Mouse (Mus musculus) frontal cortex, postnatal 14 days (tissue): ENCODE measurements around the gene Hdhd3.
"Not testable (repeated sequence)": the region's sequence is repeated elsewhere in the genome, so short reads cannot be mapped to it uniquely, and the experiment has no call there.

Experiments used
- DNase-seq, 2 experiments: peaks; one replicate each; pipeline ENCODE4 v3.0.0; 2022; ENCODE audit warnings: low spot score in 2 of 2

Gene Hdhd3

DNA sequence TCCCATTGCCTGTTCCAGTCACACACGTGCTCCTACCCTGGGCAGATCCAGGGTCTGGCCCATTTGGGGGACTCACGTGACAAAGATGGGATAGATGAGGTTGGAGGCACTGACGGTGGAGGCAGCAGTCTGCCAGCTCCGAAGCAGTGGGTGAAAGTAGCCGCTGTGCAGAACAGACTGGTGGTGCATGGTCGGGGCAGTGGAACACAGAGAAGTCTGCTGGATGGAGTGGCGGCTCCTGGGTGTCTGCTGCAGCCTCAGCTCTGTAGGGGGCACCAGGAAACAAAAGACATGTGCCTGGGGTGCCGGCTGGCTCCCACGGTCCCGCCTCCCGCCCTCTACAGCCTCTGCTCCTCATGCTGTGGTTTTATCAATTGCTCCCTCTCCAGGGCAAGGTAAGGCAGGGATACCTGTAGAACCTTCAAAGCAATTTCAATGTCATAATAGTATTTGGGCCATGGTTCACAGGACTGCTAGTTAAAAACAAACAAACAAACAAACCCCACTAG is 10.8 kb upstream of the Hdhd3 start:
- no peak for DNase-seq

GRCm38 (mm10) chr4:62509946-62510345 is 6.7 kb upstream of the Hdhd3 start:
- DNase-seq, result no peak

DNA sequence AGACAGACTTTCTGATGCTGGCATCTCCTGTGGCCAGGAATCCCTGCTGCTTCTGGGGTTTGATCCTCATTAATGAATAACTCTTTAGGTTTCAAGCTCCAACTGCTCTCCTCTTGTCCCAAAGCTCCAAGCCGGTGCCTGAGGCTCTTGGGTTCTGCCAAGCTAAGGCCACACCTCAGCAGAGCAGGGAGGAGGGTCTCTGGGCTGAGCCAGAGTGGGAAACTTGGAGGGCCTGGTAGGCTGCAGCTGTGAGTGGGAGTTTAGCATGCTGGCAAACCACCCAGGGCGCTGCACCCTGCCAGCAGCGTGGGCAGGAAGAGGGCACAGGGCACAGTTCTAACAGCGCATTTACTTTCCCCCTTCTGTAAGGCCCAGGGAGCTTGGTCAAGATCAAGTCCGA is 5.6 kb upstream of the Hdhd3 start:
- DNase-seq, result no peak

GRCm38 (mm10) chr4:62506798-62507197 is 3.5 kb upstream of the Hdhd3 start:
- DNase-seq, result no peak

DNA sequence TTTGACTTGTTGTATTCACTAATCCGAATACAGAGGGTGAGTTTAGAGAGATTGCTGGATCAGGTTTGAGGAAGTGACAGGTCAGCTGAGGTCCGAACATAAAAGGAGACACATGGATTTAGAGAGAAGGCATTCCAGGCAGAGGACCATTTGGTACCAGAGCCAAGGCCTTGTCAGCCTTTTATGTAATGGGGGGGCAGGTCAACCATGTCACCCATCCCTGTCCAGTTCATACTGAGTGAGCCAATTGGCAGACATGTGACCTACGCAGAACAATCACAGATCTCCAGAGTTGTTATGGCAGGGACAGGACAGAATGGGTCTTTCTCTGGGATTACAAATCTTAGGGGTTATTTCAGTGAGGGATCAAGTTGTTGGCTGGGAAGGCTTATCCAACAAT is 2.7 kb upstream of the Hdhd3 start:
- no peak for DNase-seq

- DNase-seq, result no peak
These were observed 298 bp downstream of the Hdhd3 start for GRCm38 (mm10) chr4:62502969-62503368.

DNA sequence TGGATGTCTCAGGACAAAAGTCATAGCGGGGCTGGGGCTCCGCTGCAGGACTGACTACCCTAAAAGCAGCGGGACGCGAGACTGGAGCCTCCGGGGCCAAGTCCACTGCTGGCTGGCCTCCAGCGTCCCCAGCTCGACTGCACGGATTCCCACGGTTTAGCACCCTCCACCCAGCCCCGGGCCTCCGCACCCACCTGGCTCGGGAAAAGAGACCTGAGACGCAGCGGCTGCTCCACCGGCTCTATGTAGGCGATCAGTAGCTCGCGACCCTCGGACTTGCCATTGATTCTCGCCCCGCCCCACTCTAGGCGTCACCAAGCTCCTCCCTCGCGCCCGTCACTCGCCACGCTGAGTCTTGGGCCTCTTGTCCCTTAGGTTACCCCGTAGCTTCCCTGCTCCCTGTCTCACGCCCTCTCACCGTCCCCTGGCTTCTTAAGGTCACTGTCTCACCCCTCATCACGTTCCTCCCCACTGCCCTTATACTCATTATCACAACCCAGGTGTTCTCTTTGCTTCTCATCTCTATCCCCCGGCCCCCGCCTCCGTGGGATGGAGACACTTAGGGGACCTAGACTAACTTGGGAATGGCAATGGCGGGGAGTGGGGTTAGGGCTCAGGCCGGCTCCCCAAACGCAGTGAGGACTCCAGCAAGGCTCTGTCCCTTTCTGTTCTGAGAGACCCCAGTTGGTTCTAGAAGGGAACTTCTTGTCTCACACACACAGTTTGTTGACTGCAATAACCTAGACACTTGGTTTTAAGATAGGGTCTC is 1.1 kb downstream of the Hdhd3 start:
- peak; percentile 85 to 88 for DNase-seq

GRCm38 (mm10) chr4:62501534-62501933 is 1.7 kb downstream of the Hdhd3 start:
- no peak for DNase-seq

DNA sequence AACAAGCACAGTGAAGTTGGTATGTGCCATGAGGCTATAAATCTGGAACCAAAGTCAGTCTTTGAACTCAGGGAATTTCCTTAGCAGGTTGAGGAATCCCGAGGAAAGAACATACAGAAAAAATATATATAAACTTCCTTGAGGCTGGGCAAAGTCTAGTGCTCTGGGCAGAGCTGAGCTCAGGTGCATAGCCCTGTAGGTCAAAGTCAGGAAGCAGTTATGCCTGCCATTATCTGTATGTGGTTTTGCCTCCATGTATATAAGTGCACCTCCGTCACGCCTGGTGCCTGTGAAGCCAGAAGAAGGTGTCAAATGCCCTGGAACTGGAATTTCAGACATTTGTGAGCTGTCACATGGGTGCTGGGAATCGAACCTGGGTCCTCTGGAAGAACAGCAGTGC is 2.5 kb downstream of the Hdhd3 start:
- no peak for DNase-seq

- DNase-seq, result no peak
These were observed 6.5 kb downstream of the Hdhd3 start for GRCm38 (mm10) chr4:62496815-62497214.

- no peak for DNase-seq
These were observed 7.3 kb downstream of the Hdhd3 start for GRCm38 (mm10) chr4:62495946-62496345.

DNA sequence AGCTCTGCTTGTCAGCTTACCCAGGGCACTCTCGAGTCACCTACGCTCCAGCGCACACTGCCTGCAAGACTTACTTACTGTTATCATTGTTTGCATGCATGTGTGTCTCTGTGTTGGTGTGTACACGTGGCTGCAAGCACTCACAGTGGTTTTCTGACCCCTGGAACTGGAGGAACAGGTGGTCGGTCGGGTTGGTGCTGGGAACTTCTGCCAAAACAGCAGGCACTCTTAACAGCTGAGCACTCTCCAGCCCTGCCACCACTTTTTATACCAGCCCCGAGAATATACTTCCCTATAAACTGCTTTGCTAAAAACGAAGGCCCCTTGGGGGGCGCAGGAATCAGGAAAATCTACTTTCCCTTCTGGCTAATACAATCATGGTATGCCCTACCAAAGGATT is 9.0 kb downstream of the Hdhd3 start:
- no peak for DNase-seq

DNA sequence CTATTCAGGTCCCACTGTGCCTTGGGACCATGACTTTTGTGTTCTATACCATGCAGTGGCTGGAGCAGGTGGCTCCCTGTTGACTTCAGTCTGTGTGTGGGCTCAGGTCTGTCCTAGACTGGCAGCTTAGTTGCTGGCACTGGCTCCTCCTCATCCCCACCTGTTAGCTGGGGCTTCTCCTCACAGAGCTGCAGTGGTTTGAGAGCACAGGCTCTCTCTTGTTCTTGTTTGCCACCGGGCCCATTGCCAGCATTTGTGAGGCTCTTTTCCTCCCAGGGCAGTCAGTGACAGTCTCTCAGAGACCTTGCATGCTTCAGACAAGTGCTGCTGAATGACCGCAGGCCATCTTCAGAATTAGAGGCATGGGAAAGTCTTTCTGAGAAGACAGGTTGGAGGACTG is 10.6 kb downstream of the Hdhd3 start:
- DNase-seq, result no peak

DNA sequence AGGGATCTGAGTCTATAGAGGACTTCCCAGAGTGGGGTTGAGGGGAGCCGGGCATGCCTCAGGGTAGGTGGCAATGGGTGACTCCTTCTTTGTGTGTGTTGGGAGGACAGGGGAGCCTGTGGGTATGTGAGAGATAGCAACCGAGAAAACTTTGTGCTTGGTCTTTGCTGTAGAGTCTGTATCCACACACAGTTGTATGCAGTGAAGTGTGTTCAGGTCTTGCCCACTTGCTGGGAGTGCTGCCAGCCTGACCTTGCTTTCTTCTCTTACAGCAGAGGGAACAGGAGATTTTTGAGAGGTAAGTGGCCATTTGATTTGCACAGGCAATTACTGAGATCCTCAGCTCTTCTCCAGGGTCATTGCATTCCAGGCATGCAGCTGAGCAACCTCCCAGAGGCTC is 15.4 kb downstream of the Hdhd3 start:
- DNase-seq, result no peak

DNA sequence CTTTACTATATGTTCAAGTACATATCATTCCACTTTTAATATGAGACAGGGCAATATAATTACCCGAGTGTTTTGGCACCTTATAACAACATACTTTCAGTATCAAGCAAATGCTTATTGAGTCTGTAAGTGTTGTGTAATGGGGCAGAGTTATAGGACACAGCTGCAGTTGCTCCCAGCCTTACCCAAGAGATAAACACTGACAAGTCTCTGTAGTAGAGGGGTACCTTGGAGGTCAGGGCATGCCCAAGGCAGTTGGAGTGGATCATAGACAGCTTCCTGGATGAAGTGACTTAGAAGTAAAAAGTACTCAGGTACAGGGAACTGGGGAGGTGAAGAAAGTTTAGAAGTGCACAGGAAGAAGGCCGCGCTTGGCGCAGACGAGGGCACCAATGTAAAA is 16.1 kb downstream of the Hdhd3 start:
- no peak for DNase-seq

DNA sequence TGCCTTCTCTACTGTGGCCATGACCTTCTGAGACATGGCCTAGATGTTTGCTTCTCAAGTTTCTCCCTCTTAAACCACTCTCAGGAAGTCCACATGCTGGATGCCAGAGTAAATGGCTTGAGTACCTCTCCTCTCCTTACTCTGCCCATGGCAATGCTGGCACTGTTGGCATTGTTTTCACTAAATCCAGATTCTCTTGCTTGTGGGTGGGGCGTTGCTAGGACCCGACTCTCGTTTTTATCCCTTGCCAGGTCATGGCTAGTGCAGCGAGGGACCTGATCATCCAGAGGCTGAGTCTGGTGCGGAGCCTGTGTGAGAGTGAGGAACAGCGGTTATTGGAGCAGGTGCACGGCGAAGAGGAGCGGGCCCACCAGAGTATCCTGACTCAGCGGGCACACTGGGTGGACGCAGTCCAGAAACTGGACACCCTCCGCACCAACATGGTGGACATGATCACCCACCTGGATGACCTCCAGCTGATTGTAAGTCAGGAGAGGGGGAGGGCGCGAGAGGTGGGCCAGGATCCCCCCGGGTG is 17.0 kb downstream of the Hdhd3 start:
- DNase-seq, result no peak

- no peak for DNase-seq
These were observed 17.7 kb downstream of the Hdhd3 start for GRCm38 (mm10) chr4:62485450-62486161.

- DNase-seq, result no peak
These were observed 18.3 kb downstream of the Hdhd3 start for GRCm38 (mm10) chr4:62484928-62485327.

GRCm38 (mm10) chr4:62480709-62481605 is 22.3 kb downstream of the Hdhd3 start:
- no peak for DNase-seq

DNA sequence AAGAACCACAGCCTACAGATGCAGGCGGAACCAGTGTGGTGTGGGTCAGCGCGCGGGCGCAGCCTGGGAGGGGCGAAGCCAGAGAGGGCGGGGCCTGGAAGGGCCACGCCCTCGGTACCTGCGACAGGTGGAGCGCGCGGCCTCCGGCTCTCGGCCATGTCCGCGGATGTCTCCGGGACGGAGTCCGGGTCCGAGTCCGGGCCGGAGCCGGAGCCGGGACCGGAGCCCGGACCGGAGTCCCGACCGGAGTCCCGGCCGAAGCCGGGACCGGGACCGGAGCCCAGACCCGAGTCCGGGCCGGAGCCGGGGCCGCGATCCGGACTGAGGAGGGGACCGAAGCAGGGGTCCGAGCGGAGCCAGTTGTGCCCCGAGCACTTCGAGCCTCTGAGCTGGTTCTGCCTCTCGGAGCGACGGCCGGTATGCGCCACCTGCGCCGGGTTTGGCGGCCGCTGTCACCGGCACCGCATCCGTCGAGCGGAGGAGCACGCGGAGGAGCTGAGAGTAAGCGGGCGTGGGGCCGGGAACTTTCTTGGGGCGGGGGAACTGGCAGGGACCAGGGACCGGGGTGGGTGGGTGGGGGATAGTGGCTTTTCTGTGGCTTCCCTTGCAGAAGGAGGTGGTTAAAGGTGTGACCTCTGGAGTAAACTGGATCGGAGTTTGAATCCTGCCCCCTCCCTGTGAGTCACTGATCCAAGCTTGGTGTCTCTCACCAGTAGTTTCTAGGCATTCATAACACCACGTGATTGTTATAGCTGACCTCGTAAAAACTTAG is 23.1 kb downstream of the Hdhd3 start, which contains the start of gene Bspry:
Gene Bspry, plus strand, starts transcription at position 117 of the 772 bp plus-strand sequence.
- DNase-seq, result no peak

DNA sequence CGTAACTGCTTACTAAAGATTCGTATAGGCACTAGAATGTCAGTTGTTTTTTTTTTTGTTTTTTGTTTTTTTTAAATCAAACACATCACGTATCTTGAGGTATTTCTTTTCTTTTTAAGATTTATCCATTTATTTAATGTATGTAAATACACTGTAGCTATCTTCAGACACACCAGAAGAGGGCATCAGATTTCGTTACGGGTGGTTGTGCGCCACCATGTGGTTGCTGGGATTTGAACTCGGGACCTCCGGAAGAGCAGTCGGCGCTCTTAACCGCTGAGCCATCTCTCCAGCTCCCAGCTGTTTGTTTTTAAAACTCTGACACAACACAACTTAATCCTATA is 23.7 kb downstream of the Hdhd3 start:
- DNase-seq, result not testable (repeated sequence)
